Mouse (Mus musculus): ENCODE measurements around the gene Gm21209. TPM values are rescaled to one million over a fixed set of nuclear protein-coding genes. Genes with fewer than 3 reads are reported as not detected.
"Not testable (repeated sequence)": the region's sequence is repeated elsewhere in the genome, so short reads cannot be mapped to it uniquely, and the experiment has no call there.

Gm21209 gene
- polyA plus RNA-seq (2012; rRNA removed), result not detected in 2 replicates

DNA sequence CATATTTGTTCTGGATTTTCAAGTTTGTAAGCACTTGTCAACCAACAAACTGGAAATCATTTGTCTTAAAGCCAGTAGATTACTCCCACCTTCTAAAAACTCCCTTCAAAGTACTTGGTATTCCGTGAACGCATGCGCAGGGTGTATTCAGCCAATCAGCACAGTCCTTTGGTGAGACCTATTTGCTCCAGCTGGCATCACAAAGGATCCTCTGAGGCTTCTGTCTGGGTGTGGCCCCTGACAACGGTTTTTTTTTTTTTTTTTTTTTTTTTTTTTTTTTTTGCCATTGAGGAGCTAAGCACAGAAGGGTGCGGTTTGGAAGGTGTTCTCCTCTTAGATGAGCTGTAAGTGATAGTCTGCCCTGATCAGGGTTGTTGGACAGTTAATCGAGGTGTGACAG, at the start of gene Gm21209:
Gene Gm21209 (plus strand): TSS at position 301 of the 400 bp plus-strand sequence.
- WGBS, result no CpG with 5 or more reads among the region's 6 CpGs
- not testable (repeated sequence) for DNase-seq; H3K27me3 ChIP-seq (ENCODE audit: control insufficient read depth, insufficient read depth, low read length); H3K4me1 ChIP-seq (ENCODE audit: control insufficient read depth, insufficient read depth, low read length); H3K27ac ChIP-seq (ENCODE audit: insufficient read depth, low read length); H3K4me3 ChIP-seq (replicated peaks; ENCODE audit: insufficient read depth, low read depth, low read length)
